In the genomic region with DNA sequence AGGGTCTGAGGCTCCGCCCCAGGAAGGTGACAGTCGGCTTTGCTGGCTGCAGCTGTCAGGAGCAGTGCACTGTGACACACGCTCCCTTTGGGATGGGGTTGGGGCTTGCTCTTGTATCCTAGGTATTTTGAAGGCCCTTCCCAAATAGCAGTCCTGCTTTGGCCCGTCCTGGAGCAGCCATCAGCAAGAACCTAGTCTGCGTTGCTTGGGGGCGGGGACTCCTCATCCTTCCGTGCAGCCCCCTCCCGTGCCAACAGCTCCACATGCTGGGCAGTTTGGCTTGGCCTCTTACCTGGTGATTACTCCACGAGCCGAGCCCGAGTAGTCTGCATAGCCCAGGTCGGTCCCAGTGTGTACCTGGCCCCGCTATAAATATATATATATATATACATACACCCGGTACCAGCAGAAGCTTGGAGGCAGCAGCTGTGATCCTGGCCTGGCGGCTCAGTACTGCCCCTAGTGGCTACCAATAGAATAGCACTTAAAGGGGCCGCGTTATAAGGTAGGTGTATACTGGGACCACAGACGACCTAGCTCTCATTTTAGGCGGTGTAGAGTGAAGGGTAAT, we compare ENCODE assay signal across 9 mouse cellular contexts. TPM values are rescaled to one million over a fixed set of nuclear protein-coding genes. Genes with fewer than 3 reads are reported as not detected.
A peak's percentile ranks its signal among the peaks of the same experiment; 100 is the strongest.
DNase-seq lines count a peak whose midpoint lies in the region; ATAC-seq lines count a peak whose summit lies in the region.
"Had no signal": no experiment of that assay in that cellular context is flagged by ENCODE, and none has a peak within 500 bp of the region (broad histone marks: within the 10 kb centered on the region; RNA-seq: fewer than 3 reads in every experiment).

A gene (minus strand): TSS at position 464 of the 571 bp plus-strand sequence.

- H3K4me2 ChIP-seq in kidney, embryonic 15.5 days, result peak within 1 kb of the TSS; percentile 70
- peak within 1 kb of the TSS; percentile 70 for H3K4me2 ChIP-seq in midbrain, embryonic 16.5 days (ENCODE audit: low read length)
- H3K4me2 ChIP-seq in stomach, embryonic 14.5 days (replicated peaks; ENCODE audit: low read depth, low read length), result peak within 1 kb of the TSS; percentile 54

- H3K27ac ChIP-seq in kidney, embryonic 15.5 days, result no peak within 1 kb of the TSS
- peak within 1 kb of the TSS; percentile 32; the same call in 1 of the 2 replicates for H3K27ac ChIP-seq in midbrain, embryonic 16.5 days (ENCODE audit: low read length)
- no peak within 1 kb of the TSS; the same call in 1 of the 2 replicates for H3K27ac ChIP-seq in stomach, embryonic 14.5 days (ENCODE audit: low read length)

- DNase-seq in urinary bladder, postnatal 25 days (ENCODE audit: low spot score), result peak; percentile 55
- DNase-seq in urinary bladder, postnatal 10 days (ENCODE audit: low spot score), result no peak
- DNase-seq in embryo, embryonic 10 days (ENCODE audit: low spot score), result peak; percentile 80
- DNase-seq in heart, adult 8-10 months (ENCODE audit: low spot score), result peak; percentile 62
- peak; percentile 60 for DNase-seq in liver

- 5% methylated on average over 19 of the region's 19 CpGs for WGBS in kidney, embryonic 15.5 days
- WGBS in midbrain, embryonic 16.5 days, result 6% methylated on average over 19 of the region's 19 CpGs
- 5% methylated on average over 19 of the region's 19 CpGs for WGBS in stomach, embryonic 14.5 days

- H3K9me3 ChIP-seq in kidney, embryonic 15.5 days (replicated peaks), result no peaks in the 10 kb centered on the region
- no peaks in the 10 kb centered on the region for H3K9me3 ChIP-seq in midbrain, embryonic 16.5 days (replicated peaks; ENCODE audit: control insufficient read depth, low read length, poor library complexity, severe bottlenecking)
- H3K9me3 ChIP-seq in stomach, embryonic 14.5 days (ENCODE audit: control insufficient read depth, low read depth, low read length), result no peaks in the 10 kb centered on the region

- H3K4me3 ChIP-seq in kidney, embryonic 15.5 days (replicated peaks), result peak within 1 kb of the TSS; percentile 39
- peak within 1 kb of the TSS; percentile 53 for H3K4me3 ChIP-seq in midbrain, embryonic 16.5 days (ENCODE audit: low read depth, low read length)
- H3K4me3 ChIP-seq in stomach, embryonic 14.5 days (ENCODE audit: low read depth, low read length), result peak within 1 kb of the TSS; percentile 25
- H3K4me3 ChIP-seq: erythroblast, embryonic 14.5 days had no signal

- ATAC-seq in kidney, embryonic 15.5 days (replicated peaks; ENCODE audit: low FRiP score), result peak; percentile 47
- ATAC-seq in midbrain, embryonic 16.5 days, result peak; percentile 82
- ATAC-seq in stomach, embryonic 14.5 days (ENCODE audit: insufficient number of reproducible peaks, insufficient read depth, low FRiP score, low read depth), result peak; percentile 53

- peaks cover 34% of the 10 kb centered on the region for H3K36me3 ChIP-seq in kidney, embryonic 15.5 days
- peaks cover 27% of the 10 kb centered on the region; the same call in 1 of the 2 replicates for H3K36me3 ChIP-seq in midbrain, embryonic 16.5 days (ENCODE audit: control insufficient read depth, insufficient read depth, low read length)
- peaks cover 31% of the 10 kb centered on the region for H3K36me3 ChIP-seq in stomach, embryonic 14.5 days (ENCODE audit: control insufficient read depth, insufficient read depth, low read length)

- H3K27me3 ChIP-seq in kidney, embryonic 15.5 days, result peaks cover 50% of the 10 kb centered on the region
- peaks cover 44% of the 10 kb centered on the region for H3K27me3 ChIP-seq in midbrain, embryonic 16.5 days (ENCODE audit: control insufficient read depth, insufficient read depth, low read depth, low read length)
- peaks cover 35% of the 10 kb centered on the region for H3K27me3 ChIP-seq in stomach, embryonic 14.5 days (ENCODE audit: control insufficient read depth, insufficient read depth, low read length)

- peaks cover 60% of the 10 kb centered on the region for H3K4me1 ChIP-seq in kidney, embryonic 15.5 days
- peaks cover 42% of the 10 kb centered on the region for H3K4me1 ChIP-seq in midbrain, embryonic 16.5 days (ENCODE audit: control insufficient read depth, insufficient read depth, low read length)
- peaks cover 36% of the 10 kb centered on the region for H3K4me1 ChIP-seq in stomach, embryonic 14.5 days (ENCODE audit: control insufficient read depth, insufficient read depth, low read length)

- no peak within 1 kb of the TSS for H3K9ac ChIP-seq in kidney, embryonic 15.5 days
- peak within 1 kb of the TSS; percentile 78 for H3K9ac ChIP-seq in midbrain, embryonic 16.5 days (ENCODE audit: low read depth, low read length)
- 0 out of 2 replicates have a peak within 1 kb of the TSS, but pooled peaks have one; percentile 2 for H3K9ac ChIP-seq in stomach, embryonic 14.5 days (replicated peaks; ENCODE audit: low read depth, low read length)

RNA-seq across cellular contexts. Expression of the gene that starts here (rescaled TPM):
- total RNA-seq in heart, adult 8-10 months (2022), result under 1 TPM; 0.09 to 0.38 (median 0.25) TPM
- polyA plus RNA-seq in kidney, embryonic 15.5 days (2015; fragmentation: Nextera tagmentation; extraction: Ambion mirVana), result 0.15 and 0.21 TPM in 2 replicates
- 11.4 and 14.9 TPM in 2 replicates for polyA plus RNA-seq in midbrain, embryonic 16.5 days (2015; fragmentation: Nextera tagmentation; extraction: Ambion mirVana)
- 0.70 and 1.3 TPM in 2 replicates for polyA plus RNA-seq in stomach, embryonic 14.5 days (2014; fragmentation: Nextera tagmentation; extraction: Ambion mirVana)
- polyA plus RNA-seq: erythroblast, embryonic 14.5 days had no signal

Comparison
In these comparisons a context has a peak if more than half of its experiments do, and no peak if none do; other contexts are left out.
1. Peak in DNase-seq in heart, adult 8-10 months; RNA of the gene not detected or under 1 TPM.
2. Peak in ATAC-seq, H3K4me3 ChIP-seq and H3K4me2 ChIP-seq in kidney, embryonic 15.5 days; RNA of the gene not detected or under 1 TPM.